Mouse (Mus musculus): ENCODE data around the gene Zfp420. TPM values are rescaled to one million over a fixed set of nuclear protein-coding genes. Genes with fewer than 3 reads are reported as not detected.

Gene Zfp420
- polyA plus RNA-seq, 1 experiment, result 1.0 TPM

GRCm38 (mm10) chr7:29910252-29910651, 50.5 kb downstream of the Zfp420 start:
- Histone ChIP-seq H3K4me1 (ENCODE audit: control insufficient read depth, insufficient read depth, low read length) (peaks cover 4% of the 10 kb centered on the region; the same call in 1 of the 2 replicates), H3K27ac (ENCODE audit: control insufficient read depth, insufficient read depth, low read depth, low read length) (no peak overlapping the region), H3K27me3 (ENCODE audit: control insufficient read depth, insufficient read depth, low read length) (no peaks in the 10 kb centered on the region), H3K4me3 (ENCODE audit: control insufficient read depth, low read depth, low read length) (no peak overlapping the region), H3K36me3 (ENCODE audit: control insufficient read depth, insufficient read depth, low read length) (no peaks in the 10 kb centered on the region; the same call in 1 of the 2 replicates)
- TF ChIP-seq CTCF (IDR thresholded peaks at IDR 0.05; ENCODE audit: control insufficient read depth, insufficient read depth, insufficient replicate concordance, low read depth, low read length) (no peak), POLR2A (IDR thresholded peaks at IDR 0.05; ENCODE audit: control insufficient read depth, low read depth, low read length) (no peak)

GRCm38 (mm10) chr7:29912172-29912571, 52.4 kb downstream of the Zfp420 start:
- H3K4me1 ChIP-seq (ENCODE audit: control insufficient read depth, insufficient read depth, low read length), result no peaks in the 10 kb centered on the region; the same call in 1 of the 2 replicates
- no peaks in the 10 kb centered on the region; the same call in 1 of the 2 replicates for H3K36me3 ChIP-seq (ENCODE audit: control insufficient read depth, insufficient read depth, low read length)
- no peaks in the 10 kb centered on the region for H3K27me3 ChIP-seq (ENCODE audit: control insufficient read depth, insufficient read depth, low read length)
- no peak for TF ChIP-seq CTCF (IDR thresholded peaks at IDR 0.05; ENCODE audit: control insufficient read depth, insufficient read depth, insufficient replicate concordance, low read depth, low read length)
- no peak for TF ChIP-seq POLR2A (IDR thresholded peaks at IDR 0.05; ENCODE audit: control insufficient read depth, low read depth, low read length)
- no peak overlapping the region for H3K27ac ChIP-seq (ENCODE audit: control insufficient read depth, insufficient read depth, low read depth, low read length)
- H3K4me3 ChIP-seq (ENCODE audit: control insufficient read depth, low read depth, low read length), result no peak overlapping the region

GRCm38 (mm10) chr7:29917371-29918061, 57.7 kb downstream of the Zfp420 start:
- TF ChIP-seq POLR2A (IDR thresholded peaks at IDR 0.05; ENCODE audit: control insufficient read depth, low read depth, low read length), result no peak
- no peak for TF ChIP-seq CTCF (IDR thresholded peaks at IDR 0.05; ENCODE audit: control insufficient read depth, insufficient read depth, insufficient replicate concordance, low read depth, low read length)
- Histone ChIP-seq H3K36me3 (ENCODE audit: control insufficient read depth, insufficient read depth, low read length) (no peaks in the 10 kb centered on the region), H3K4me3 (ENCODE audit: control insufficient read depth, low read depth, low read length) (no peak overlapping the region), H3K27ac (ENCODE audit: control insufficient read depth, insufficient read depth, low read depth, low read length) (peak overlapping the region; percentile 32; the same call in 1 of the 2 replicates), H3K27me3 (ENCODE audit: control insufficient read depth, insufficient read depth, low read length) (no peaks in the 10 kb centered on the region), H3K4me1 (ENCODE audit: control insufficient read depth, insufficient read depth, low read length) (peaks cover 9% of the 10 kb centered on the region)

GRCm38 (mm10) chr7:29918062-29918453, 58.3 kb downstream of the Zfp420 start:
- Histone ChIP-seq H3K27me3 (ENCODE audit: control insufficient read depth, insufficient read depth, low read length) (no peaks in the 10 kb centered on the region), H3K4me3 (ENCODE audit: control insufficient read depth, low read depth, low read length) (no peak overlapping the region), H3K4me1 (ENCODE audit: control insufficient read depth, insufficient read depth, low read length) (peaks cover 9% of the 10 kb centered on the region), H3K36me3 (ENCODE audit: control insufficient read depth, insufficient read depth, low read length) (no peaks in the 10 kb centered on the region), H3K27ac (ENCODE audit: control insufficient read depth, insufficient read depth, low read depth, low read length) (peak overlapping the region; percentile 32; the same call in 1 of the 2 replicates)
- TF ChIP-seq POLR2A (IDR thresholded peaks at IDR 0.05; ENCODE audit: control insufficient read depth, low read depth, low read length), result no peak
- TF ChIP-seq CTCF (IDR thresholded peaks at IDR 0.05; ENCODE audit: control insufficient read depth, insufficient read depth, insufficient replicate concordance, low read depth, low read length), result no peak

GRCm38 (mm10) chr7:29921439-29922093, 61.8 kb downstream of the Zfp420 start:
- Histone ChIP-seq H3K36me3 (ENCODE audit: control insufficient read depth, insufficient read depth, low read length) (no peaks in the 10 kb centered on the region), H3K4me3 (ENCODE audit: control insufficient read depth, low read depth, low read length) (no peak overlapping the region), H3K4me1 (ENCODE audit: control insufficient read depth, insufficient read depth, low read length) (peaks cover 9% of the 10 kb centered on the region), H3K27ac (ENCODE audit: control insufficient read depth, insufficient read depth, low read depth, low read length) (no peak overlapping the region), H3K27me3 (ENCODE audit: control insufficient read depth, insufficient read depth, low read length) (no peaks in the 10 kb centered on the region)
- TF ChIP-seq POLR2A (IDR thresholded peaks at IDR 0.05; ENCODE audit: control insufficient read depth, low read depth, low read length), result no peak
- TF ChIP-seq CTCF (IDR thresholded peaks at IDR 0.05; ENCODE audit: control insufficient read depth, insufficient read depth, insufficient replicate concordance, low read depth, low read length), result no peak

GRCm38 (mm10) chr7:29922780-29923179, 63.0 kb downstream of the Zfp420 start:
- H3K4me1 ChIP-seq (ENCODE audit: control insufficient read depth, insufficient read depth, low read length), result peaks cover 4% of the 10 kb centered on the region
- H3K27ac ChIP-seq (ENCODE audit: control insufficient read depth, insufficient read depth, low read depth, low read length), result no peak overlapping the region
- H3K36me3 ChIP-seq (ENCODE audit: control insufficient read depth, insufficient read depth, low read length), result no peaks in the 10 kb centered on the region
- no peaks in the 10 kb centered on the region for H3K27me3 ChIP-seq (ENCODE audit: control insufficient read depth, insufficient read depth, low read length)
- TF ChIP-seq POLR2A (IDR thresholded peaks at IDR 0.05; ENCODE audit: control insufficient read depth, low read depth, low read length), result no peak
- no peak for TF ChIP-seq CTCF (IDR thresholded peaks at IDR 0.05; ENCODE audit: control insufficient read depth, insufficient read depth, insufficient replicate concordance, low read depth, low read length)
- H3K4me3 ChIP-seq (ENCODE audit: control insufficient read depth, low read depth, low read length), result no peak overlapping the region

Other genes starting within 250 kb of the Zfp420 start
- 110 and 173 TPM in 2 replicates for gene Catsperg2, start 132.9 kb upstream of the Zfp420 start, polyA plus RNA-seq (2012; rRNA removed)
- gene Zfp84, start 91.4 kb upstream of the Zfp420 start, polyA plus RNA-seq (2012; rRNA removed), result 1.1 TPM in 2 replicates
- 0.20 and 0.28 TPM in 2 replicates for gene Zfp30, start 76.0 kb upstream of the Zfp420 start, polyA plus RNA-seq (2012; rRNA removed)
- 0.68 and 0.81 TPM in 2 replicates for gene Zfp790, start 43.9 kb upstream of the Zfp420 start, polyA plus RNA-seq (2012; rRNA removed)
- gene Zfp940, start 6.3 kb upstream of the Zfp420 start, polyA plus RNA-seq (2012; rRNA removed), result 0.55 and 1.2 TPM in 2 replicates
- 0.95 and 1.6 TPM in 2 replicates for gene Zfp27, start 46.6 kb downstream of the Zfp420 start, polyA plus RNA-seq (2012; rRNA removed)
- gene Zfp383, start 48.2 kb downstream of the Zfp420 start, polyA plus RNA-seq (2012; rRNA removed), result 0.82 and 1.0 TPM in 2 replicates
- 0.60 and 0.93 TPM in 2 replicates for gene Zfp74, start 94.1 kb downstream of the Zfp420 start, polyA plus RNA-seq (2012; rRNA removed)
- gene Zfp568, start 124.0 kb downstream of the Zfp420 start, polyA plus RNA-seq (2012; rRNA removed), result 2.5 and 2.7 TPM in 2 replicates
- gene Zfp14, start 191.4 kb downstream of the Zfp420 start, polyA plus RNA-seq (2012; rRNA removed), result 1.1 and 1.4 TPM in 2 replicates
- gene Zfp82, start 212.9 kb downstream of the Zfp420 start, polyA plus RNA-seq (2012; rRNA removed), result 0.65 and 0.67 TPM in 2 replicates
- not detected in 2 replicates for gene Gm26920, start 230.4 kb downstream of the Zfp420 start, polyA plus RNA-seq (2012; rRNA removed)
- gene Zfp566, start 230.5 kb downstream of the Zfp420 start, polyA plus RNA-seq (2012; rRNA removed), result 0.43 and 0.76 TPM in 2 replicates
- 5.7 and 8.9 TPM in 2 replicates for gene Zfp260, start 234.8 kb downstream of the Zfp420 start, polyA plus RNA-seq (2012; rRNA removed)

Measured in testis, adult 2 months (tissue).